In genomic region chr4:136588003-136588402, GRCm38 (mm10) we compare ENCODE assay signal across 34 mouse cellular contexts. TPM values are rescaled to one million over a fixed set of nuclear protein-coding genes. Genes with fewer than 3 reads are reported as not detected.
A peak's percentile ranks its signal among the peaks of the same experiment; 100 is the strongest.
DNase-seq lines count a peak whose midpoint lies in the region; ATAC-seq and TF ChIP-seq lines count a peak whose summit lies in the region.
"Had no signal": no experiment of that assay in that cellular context is flagged by ENCODE, and none has a peak within 500 bp of the region (broad histone marks: within the 10 kb centered on the region; RNA-seq: fewer than 3 reads in every experiment).

No protein-coding gene starts in this region.

- no peaks in the 10 kb centered on the region for H3K27me3 ChIP-seq in liver, postnatal 0 days (ENCODE audit: insufficient read depth, low read length)
- no peaks in the 10 kb centered on the region for H3K27me3 ChIP-seq in liver, embryonic 13.5 days
- H3K27me3 ChIP-seq in heart, adult 2 months (ENCODE audit: control insufficient read depth, insufficient read depth, low read length) = no peaks in the 10 kb centered on the region
- no peaks in the 10 kb centered on the region for H3K27me3 ChIP-seq in lung, postnatal 0 days (replicated peaks; ENCODE audit: insufficient read depth, low read length)
- H3K27me3 ChIP-seq: embryonic facial prominence, embryonic 12.5 days; forebrain, embryonic 12.5 days; heart, embryonic 12.5 days; hindbrain, embryonic 13.5 days; limb, embryonic 15.5 days; lung, embryonic 15.5 days; neural tube, embryonic 13.5 days had no signal

- no peak overlapping the region for H3K4me2 ChIP-seq in liver, postnatal 0 days (ENCODE audit: low read depth, low read length)
- peak overlapping the region; percentile 54 for H3K4me2 ChIP-seq in liver, embryonic 13.5 days
- no peak overlapping the region for H3K4me2 ChIP-seq in lung, postnatal 0 days (replicated peaks; ENCODE audit: low read depth, low read length)
- H3K4me2 ChIP-seq: embryonic facial prominence, embryonic 12.5 days; forebrain, embryonic 12.5 days; heart, embryonic 12.5 days; hindbrain, embryonic 13.5 days; limb, embryonic 15.5 days; lung, embryonic 15.5 days; neural tube, embryonic 13.5 days had no signal

- 48% methylated on average over 4 of the region's 4 CpGs for WGBS in liver, postnatal 0 days (ENCODE audit: insufficient replicate concordance)
- 19% methylated on average over 4 of the region's 4 CpGs for WGBS in liver, embryonic 13.5 days (ENCODE audit: insufficient replicate concordance)
- 65% methylated on average over 4 of the region's 4 CpGs for WGBS in heart, adult 2 months
- 85% methylated on average over 4 of the region's 4 CpGs for WGBS in lung, postnatal 0 days

- DNase-seq in liver = peak; percentile 16
- DNase-seq in liver, postnatal 0 days = no peak
- DNase-seq in c-Kit-positive CD71-positive TER-119-positive erythroid progenitor cells, embryonic 14.5 days (ENCODE audit: low spot score) = peak; percentile 38
- DNase-seq in liver, embryonic 13.5 days = peak; percentile 20
- DNase-seq in heart, adult 2 months = no peak
- DNase-seq in lung, postnatal 0 days (ENCODE audit: low spot score) = no peak
- DNase-seq: cerebellum, adult 8-10 months; cerebellum, postnatal 36 days; embryo, embryonic 11 days; gastrocnemius, postnatal 25 days; heart, adult 18-20 months; heart, postnatal 4 days; kidney, adult 9 months; kidney, postnatal 10 days; layer of hippocampus, adult 9-11 months; lung, postnatal 36 days; thymus, postnatal 4 days had no signal

- no peak for TF ChIP-seq CTCF in liver, postnatal 0 days (IDR thresholded peaks at IDR 0.05; ENCODE audit: low read depth)
- TF ChIP-seq CTCF in heart, adult 2 months (IDR thresholded peaks at IDR 0.05) = no peak
- TF ChIP-seq CTCF in lung, postnatal 0 days (IDR thresholded peaks at IDR 0.05) = no peak

- ATAC-seq in liver, postnatal 0 days = no peak
- ATAC-seq in liver, embryonic 13.5 days (ENCODE audit: low read depth) = peak; percentile 82
- ATAC-seq in megakaryocyte-erythroid progenitor cell, adult 5-6 weeks (replicated peaks; ENCODE audit: low FRiP score, low TSS enrichment, poor library complexity, severe bottlenecking) = peak; percentile 86
- no peak for ATAC-seq in lung, postnatal 0 days
- ATAC-seq: intestine, postnatal 0 days had no signal

- H3K79me2 ChIP-seq in heart, adult 2 months (replicated peaks; ENCODE audit: control insufficient read depth, insufficient read depth, low read length) = peaks cover 8% of the 10 kb centered on the region

- H3K36me3 ChIP-seq in liver, postnatal 0 days (replicated peaks; ENCODE audit: insufficient read depth, low read length) = 0 out of 2 replicates have a peak, but pooled peaks cover 2% of the 10 kb centered on the region
- peaks cover 7% of the 10 kb centered on the region; the same call in 1 of the 2 replicates for H3K36me3 ChIP-seq in liver, embryonic 13.5 days
- peaks cover 4% of the 10 kb centered on the region for H3K36me3 ChIP-seq in heart, adult 2 months (ENCODE audit: control insufficient read depth, insufficient read depth, low read length)
- H3K36me3 ChIP-seq in lung, postnatal 0 days (ENCODE audit: insufficient read depth, low read length) = no peaks in the 10 kb centered on the region

- no peak overlapping the region for H3K27ac ChIP-seq in liver, postnatal 0 days (ENCODE audit: low read depth)
- H3K27ac ChIP-seq in liver, embryonic 13.5 days = peak overlapping the region; percentile 59; the same call in 1 of the 2 replicates
- no peak overlapping the region for H3K27ac ChIP-seq in heart, adult 2 months
- no peak overlapping the region for H3K27ac ChIP-seq in lung, postnatal 0 days (ENCODE audit: low read length)
- H3K27ac ChIP-seq: embryonic facial prominence, embryonic 12.5 days; forebrain, embryonic 12.5 days; hindbrain, embryonic 13.5 days; limb, embryonic 10.5 days; limb, embryonic 15.5 days; lung, embryonic 15.5 days; midbrain, embryonic 10.5 days; neural tube, embryonic 13.5 days had no signal

- TF ChIP-seq EP300 in liver, postnatal 0 days (IDR thresholded peaks at IDR 0.05; ENCODE audit: low read depth) = no peak
- TF ChIP-seq EP300 in heart, adult 2 months (IDR thresholded peaks at IDR 0.05; ENCODE audit: insufficient read depth, low read depth, low read length) = no peak
- TF ChIP-seq EP300 in lung, postnatal 0 days (IDR thresholded peaks at IDR 0.05) = no peak

- no peak overlapping the region for H3K4me3 ChIP-seq in liver, postnatal 0 days (ENCODE audit: low read depth, low read length)
- H3K4me3 ChIP-seq in liver, embryonic 13.5 days (replicated peaks) = peak overlapping the region; percentile 18; the same call in 1 of the 2 replicates
- H3K4me3 ChIP-seq in heart, adult 2 months = no peak overlapping the region
- no peak overlapping the region for H3K4me3 ChIP-seq in lung, postnatal 0 days (ENCODE audit: low read depth, low read length)
- H3K4me3 ChIP-seq: embryonic facial prominence, embryonic 12.5 days; forebrain, embryonic 12.5 days; heart, embryonic 12.5 days; hindbrain, embryonic 13.5 days; limb, embryonic 10.5 days; limb, embryonic 15.5 days; lung, embryonic 15.5 days; midbrain, embryonic 10.5 days; neural tube, embryonic 13.5 days had no signal

- H3K9me3 ChIP-seq in liver, postnatal 0 days (ENCODE audit: low read length) = no peaks in the 10 kb centered on the region
- no peaks in the 10 kb centered on the region for H3K9me3 ChIP-seq in liver, embryonic 13.5 days (replicated peaks)
- H3K9me3 ChIP-seq in lung, postnatal 0 days (ENCODE audit: low read length) = no peaks in the 10 kb centered on the region
- H3K9me3 ChIP-seq: embryonic facial prominence, embryonic 12.5 days; forebrain, embryonic 12.5 days; heart, embryonic 12.5 days; hindbrain, embryonic 13.5 days; limb, embryonic 10.5 days; limb, embryonic 15.5 days; lung, embryonic 15.5 days; midbrain, embryonic 10.5 days; neural tube, embryonic 13.5 days had no signal

- TF ChIP-seq POLR2A in heart, adult 2 months (IDR thresholded peaks at IDR 0.05; ENCODE audit: insufficient read depth, low read depth, low read length) = no peak

- peaks cover 3% of the 10 kb centered on the region; the same call in 1 of the 2 replicates for H3K4me1 ChIP-seq in liver, postnatal 0 days (ENCODE audit: insufficient read depth)
- peaks cover 47% of the 10 kb centered on the region for H3K4me1 ChIP-seq in liver, embryonic 13.5 days (replicated peaks)
- H3K4me1 ChIP-seq in heart, adult 2 months (ENCODE audit: control insufficient read depth, insufficient read depth, low read length) = peaks cover 4% of the 10 kb centered on the region
- no peaks in the 10 kb centered on the region for H3K4me1 ChIP-seq in lung, postnatal 0 days (ENCODE audit: insufficient read depth, low read depth, low read length)
- H3K4me1 ChIP-seq: embryonic facial prominence, embryonic 12.5 days had no signal

- intact Hi-C loops in heart, adult 2 months (cut with DNase I) = no loop called here

- H3K9ac ChIP-seq in liver, postnatal 0 days (replicated peaks) = no peak overlapping the region
- peak overlapping the region; percentile 40 for H3K9ac ChIP-seq in liver, embryonic 13.5 days
- no peak overlapping the region for H3K9ac ChIP-seq in heart, adult 2 months (ENCODE audit: low read depth, low read length)
- no peak overlapping the region for H3K9ac ChIP-seq in lung, postnatal 0 days (replicated peaks; ENCODE audit: low read depth)
- H3K9ac ChIP-seq: embryonic facial prominence, embryonic 12.5 days; forebrain, embryonic 12.5 days; heart, embryonic 12.5 days; hindbrain, embryonic 13.5 days; limb, embryonic 15.5 days; lung, embryonic 15.5 days; neural tube, embryonic 13.5 days had no signal

RNA-seq across cellular contexts. Expression of gene Kdm1a, which starts 14.5 kb away (rescaled TPM):
- polyA plus RNA-seq in liver, postnatal 0 days (2015; fragmentation: Nextera tagmentation; extraction: Ambion mirVana) = 6.3 and 6.8 TPM in 2 replicates
- 11.8 and 12.4 TPM in 2 replicates for polyA plus RNA-seq in liver, embryonic 13.5 days (2015; fragmentation: Nextera tagmentation; extraction: Ambion mirVana)
- 61.6 and 68.5 TPM in 2 replicates for total RNA-seq in megakaryocyte-erythroid progenitor cell, adult 5-6 weeks (2014; fragmentation: Nextera tagmentation)
- 60.7 and 91.5 TPM in 2 replicates for total RNA-seq in megakaryocyte-erythroid progenitor cell, adult 5-6 weeks (2017)
- 10 to 100 TPM; 27.0 to 27.1 TPM for total RNA-seq in heart, adult 2 months (2021)
- 18.7 and 28.1 TPM in 2 replicates for polyA plus RNA-seq in heart, adult 2 months (2012; rRNA removed)
- 21.0 TPM in 2 replicates for polyA plus RNA-seq in lung, postnatal 0 days (2015; fragmentation: Nextera tagmentation; extraction: Ambion mirVana)

RNA-seq across cellular contexts. Expression of gene Tex46, which starts 22.2 kb away (rescaled TPM):
- polyA plus RNA-seq in liver, postnatal 0 days (2015; fragmentation: Nextera tagmentation; extraction: Ambion mirVana) = not detected in 2 replicates
- polyA plus RNA-seq in liver, embryonic 13.5 days (2015; fragmentation: Nextera tagmentation; extraction: Ambion mirVana) = not detected in 2 replicates
- total RNA-seq in megakaryocyte-erythroid progenitor cell, adult 5-6 weeks (2014; fragmentation: Nextera tagmentation) = not detected in 2 replicates
- not detected in 2 replicates for total RNA-seq in megakaryocyte-erythroid progenitor cell, adult 5-6 weeks (2017)
- not detected for total RNA-seq in heart, adult 2 months (2021)
- not detected in 2 replicates for polyA plus RNA-seq in heart, adult 2 months (2012; rRNA removed)
- not detected in 2 replicates for polyA plus RNA-seq in lung, postnatal 0 days (2015; fragmentation: Nextera tagmentation; extraction: Ambion mirVana)
- total RNA-seq: adrenal gland, adult 18-20 months; adrenal gland, postnatal 4 days; gastrocnemius, postnatal 25 days; heart, adult 18-20 months; heart, postnatal 4 days; left cerebral cortex, postnatal 10 days; midbrain, postnatal 0 days had no signal
- polyA plus RNA-seq: embryonic facial prominence, embryonic 12.5 days; forebrain, embryonic 12.5 days; heart, embryonic 12.5 days; heart, postnatal 0 days; hindbrain, embryonic 13.5 days; intestine, postnatal 0 days; limb, embryonic 10.5 days; limb, embryonic 15.5 days; lung, embryonic 15.5 days; midbrain, embryonic 10.5 days; midbrain, postnatal 0 days; neural tube, embryonic 13.5 days; thymus, postnatal 0 days had no signal

RNA-seq across cellular contexts. Expression of gene Lactbl1, which starts 34.4 kb away (rescaled TPM):
- not detected in 2 replicates for polyA plus RNA-seq in liver, postnatal 0 days (2015; fragmentation: Nextera tagmentation; extraction: Ambion mirVana)
- not detected in 2 replicates for polyA plus RNA-seq in liver, embryonic 13.5 days (2015; fragmentation: Nextera tagmentation; extraction: Ambion mirVana)
- 0.44 TPM in 1 of 2 replicates, not detected in the other for total RNA-seq in megakaryocyte-erythroid progenitor cell, adult 5-6 weeks (2014; fragmentation: Nextera tagmentation)
- 0.27 TPM in 1 of 2 replicates, not detected in the other for total RNA-seq in megakaryocyte-erythroid progenitor cell, adult 5-6 weeks (2017)
- total RNA-seq in heart, adult 2 months (2021) = not detected
- 0.08 and 0.18 TPM in 2 replicates for polyA plus RNA-seq in heart, adult 2 months (2012; rRNA removed)
- polyA plus RNA-seq in lung, postnatal 0 days (2015; fragmentation: Nextera tagmentation; extraction: Ambion mirVana) = not detected in 2 replicates
- total RNA-seq: adrenal gland, adult 18-20 months; adrenal gland, postnatal 4 days; gastrocnemius, postnatal 25 days; heart, adult 18-20 months; heart, postnatal 4 days had no signal
- polyA plus RNA-seq: embryonic facial prominence, embryonic 12.5 days; heart, embryonic 12.5 days; heart, postnatal 0 days; hindbrain, embryonic 13.5 days; intestine, postnatal 0 days; limb, embryonic 10.5 days; limb, embryonic 15.5 days; lung, embryonic 15.5 days; midbrain, embryonic 10.5 days; neural tube, embryonic 13.5 days had no signal

Comparison
In these comparisons a context has a peak if more than half of its experiments do, and no peak if none do; other contexts are left out.
1. DNase-seq: peak in liver (single experiment), c-Kit-positive CD71-positive TER-119-positive erythroid progenitor cells, embryonic 14.5 days (single experiment) and liver, embryonic 13.5 days (single experiment); none in liver, postnatal 0 days (single experiment), heart, adult 2 months (0 of 2) and lung, postnatal 0 days (single experiment).
2. ATAC-seq: peak in liver, embryonic 13.5 days (single experiment) and megakaryocyte-erythroid progenitor cell, adult 5-6 weeks (single experiment); none in liver, postnatal 0 days (single experiment) and lung, postnatal 0 days (single experiment).